In genomic region chr9:56681950-56682349, GRCm38 (mm10) we compare ENCODE assay signal across 18 mouse cellular contexts.
DNase-seq lines count a peak whose midpoint lies in the region.
"Had no signal": no experiment of that assay in that cellular context is flagged by ENCODE, and none has a peak within 500 bp of the region (broad histone marks: within the 10 kb centered on the region; RNA-seq: fewer than 3 reads in every experiment).

No protein-coding gene starts in this region.

- DNase-seq in left cerebral cortex, adult 11 months (ENCODE audit: low spot score) = peak; percentile 52
- DNase-seq in left cerebral cortex, postnatal 10 days (ENCODE audit: extremely low spot score in 1 of 2, low spot score in 2 of 2) = no peak
- DNase-seq in frontal cortex, adult 2 months (ENCODE audit: extremely low spot score in 1 of 2, low spot score in 1 of 2) = peak; percentile 80 to 85
- DNase-seq in left cerebral cortex, adult 9 months (ENCODE audit: low spot score in 2 of 2) = peak; percentile 49 to 86
- peak; percentile 48 for DNase-seq in right cerebral cortex, postnatal 14 days
- DNase-seq in thymus, postnatal 0 days (ENCODE audit: low spot score) = no peak
- DNase-seq in urinary bladder, postnatal 14 days (ENCODE audit: low spot score) = no peak
- DNase-seq in liver = no peak
- DNase-seq: adrenal gland, adult 2 months; cerebellum, adult 2 months; cerebellum, postnatal 36 days; gastrocnemius, postnatal 36 days; heart, adult 2 months; heart, postnatal 14 days; kidney, adult 11 months; liver, embryonic 13.5 days; lung, adult 2 months; lung, postnatal 14 days had no signal

- intact Hi-C loops in left cerebral cortex, postnatal 10 days (cut with DNase I) = no loop called here

Comparison
In these comparisons a context has a peak if more than half of its experiments do, and no peak if none do; other contexts are left out.
1. DNase-seq: peak in left cerebral cortex, adult 11 months (single experiment), frontal cortex, adult 2 months (2 of 2), left cerebral cortex, adult 9 months (2 of 2) and right cerebral cortex, postnatal 14 days (single experiment); none in left cerebral cortex, postnatal 10 days (0 of 2), thymus, postnatal 0 days (single experiment), urinary bladder, postnatal 14 days (single experiment) and liver (single experiment).